Mouse (Mus musculus) heart, postnatal 10 days (tissue): ENCODE data around the gene Sec24c. TPM values are rescaled to one million over a fixed set of nuclear protein-coding genes. Genes with fewer than 3 reads are reported as not detected.
A peak's percentile ranks its signal among the peaks of the same experiment; 100 is the strongest.

Source experiments
- DNase-seq, 2 experiments: peaks; one replicate each; pipeline ENCODE4 v3.0.0; 2021
- intact Hi-C: fragments of 180-260 bp; cut with DNase I; formaldehyde crosslinking; loops from one replicate; pipeline ENCODE4 v1.15.1; 2025
- microRNA-seq, 2 experiments: library from miRNA; unstranded; fragments of <30 nt; microRNA quantifications; one replicate each; pipeline ENCODE4 v1.2.0; 2022
- total RNA-seq, 2 experiments: library from RNA; stranded (reverse); gene quantifications; 2 replicates each; pipeline ENCODE4 v1.2.3; 2021

Gene Sec24c
- total RNA-seq, 2 experiments from 2014 or later = 103 to 105 TPM

DNA sequence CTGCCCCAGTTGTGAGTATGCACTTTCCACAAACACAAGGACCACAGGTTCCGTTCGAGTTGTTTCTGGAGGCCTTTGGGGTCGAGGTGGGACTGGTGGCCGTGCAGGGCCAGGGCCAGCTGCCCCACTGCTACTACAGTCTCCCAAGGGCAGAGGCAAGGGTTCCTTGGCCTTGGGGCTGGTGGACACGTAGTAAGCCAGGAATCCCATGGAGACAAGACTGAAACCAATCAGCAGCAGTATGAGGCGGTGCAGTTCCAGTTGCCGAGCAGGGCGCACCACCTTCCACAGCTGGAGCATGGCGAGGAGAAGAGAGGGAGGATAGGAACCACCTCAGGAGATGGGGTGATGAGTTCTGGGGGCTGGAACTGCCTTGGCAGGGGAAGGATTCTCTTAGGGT, 55.8 kb downstream of the Sec24c start:
- intact Hi-C loops = no loop called here
- no peak for DNase-seq

- intact Hi-C loops = no loop called here
- DNase-seq = no peak
Measured at GRCm38 (mm10) chr14:20730853-20731602, 56.9 kb downstream of the Sec24c start.

GRCm38 (mm10) chr14:20733041-20733951, 59.2 kb downstream of the Sec24c start:
- DNase-seq = no peak
- intact Hi-C loops = no loop called here

DNA sequence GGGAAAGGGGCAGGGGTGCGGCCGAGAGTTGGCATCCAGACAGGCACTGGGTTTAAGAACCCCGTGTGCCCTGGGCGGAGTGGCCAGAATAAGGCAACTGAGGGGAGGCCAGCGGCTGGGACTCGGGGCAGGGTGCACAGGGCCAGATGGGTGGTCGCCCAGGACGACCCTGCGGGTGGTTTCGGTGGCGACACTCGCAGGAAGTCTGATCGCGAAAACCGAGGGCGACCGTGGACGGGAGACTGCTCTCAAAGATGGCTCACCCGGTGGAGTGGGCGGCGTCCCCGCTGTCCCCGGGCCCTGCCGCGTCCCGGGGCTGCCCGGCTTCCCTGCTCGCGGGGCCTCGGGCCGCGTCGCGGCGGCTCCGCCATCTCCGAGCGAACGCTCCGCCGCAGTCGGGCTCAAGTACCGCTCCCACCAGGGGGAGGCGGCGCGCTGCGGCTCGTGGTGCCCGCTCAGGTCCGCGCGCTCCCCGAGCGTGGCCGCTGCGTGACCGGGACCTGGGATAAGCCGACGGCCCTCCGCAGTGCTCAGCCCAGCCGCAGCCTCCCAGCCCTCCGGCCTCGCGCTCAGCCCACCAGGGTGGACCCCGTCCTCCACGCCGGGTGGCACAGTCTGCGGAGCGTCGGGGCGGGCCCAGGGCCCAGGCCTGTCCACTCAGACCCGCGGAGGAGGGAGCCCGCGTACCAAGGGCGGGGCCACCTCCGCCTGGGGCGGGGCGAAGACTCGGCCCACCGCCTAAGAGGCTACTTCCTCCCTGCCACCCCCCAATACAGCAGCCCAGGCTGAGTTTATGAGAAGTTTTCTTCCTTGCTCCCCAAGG, 60.1 kb downstream of the Sec24c start, which contains the start of gene Ndst2:
Ndst2 (minus strand) TSS at position 611 of the 823 bp plus-strand sequence.
- DNase-seq = peak; percentile 91 to 93
- intact Hi-C loops = no loop called here

GRCm38 (mm10) chr14:20735052-20735451, 60.9 kb downstream of the Sec24c start:
- intact Hi-C loops = no loop called here

DNA sequence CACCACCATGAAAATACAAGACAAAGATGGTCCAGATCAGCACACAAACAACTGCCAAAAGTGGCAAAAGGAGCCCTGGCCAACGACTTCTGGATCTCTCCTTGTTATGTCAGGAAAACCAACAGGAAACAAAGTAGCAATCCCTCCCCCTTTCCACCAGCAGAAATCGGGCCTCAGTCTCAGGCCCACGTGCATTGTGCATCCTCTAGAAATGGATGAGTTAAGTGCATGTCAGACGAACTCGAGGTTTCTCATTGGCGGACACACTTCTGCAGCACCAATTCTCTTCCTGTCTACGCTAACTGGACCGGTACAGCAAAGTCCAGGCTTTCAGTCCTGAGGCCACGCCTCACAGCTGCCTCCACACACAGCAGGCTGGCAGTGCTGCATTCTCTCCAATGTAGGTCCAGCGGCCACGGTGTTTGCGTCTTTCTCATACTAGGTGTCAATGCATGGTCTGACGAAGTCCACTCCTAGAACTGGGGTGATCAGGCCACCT, 61.8 kb downstream of the Sec24c start:
- intact Hi-C loops = loop anchor here (2.0 kb wide), 1 partner anchor 63 kb away; no protein-coding TSS in a partner anchor

More at GRCm38 (mm10) chr14:20735052-20735451, 60.9 kb downstream of the Sec24c start:
- DNase-seq = no peak

GRCm38 (mm10) chr14:20737306-20737705, 63.2 kb downstream of the Sec24c start:
- intact Hi-C loops = loop anchor here (2.0 kb wide), 1 partner anchor 61 kb away; no protein-coding TSS in a partner anchor
- DNase-seq = peak; percentile 72 to 81

More for the DNA sequence above, 61.8 kb downstream of the Sec24c start:
- DNase-seq = no peak

DNA sequence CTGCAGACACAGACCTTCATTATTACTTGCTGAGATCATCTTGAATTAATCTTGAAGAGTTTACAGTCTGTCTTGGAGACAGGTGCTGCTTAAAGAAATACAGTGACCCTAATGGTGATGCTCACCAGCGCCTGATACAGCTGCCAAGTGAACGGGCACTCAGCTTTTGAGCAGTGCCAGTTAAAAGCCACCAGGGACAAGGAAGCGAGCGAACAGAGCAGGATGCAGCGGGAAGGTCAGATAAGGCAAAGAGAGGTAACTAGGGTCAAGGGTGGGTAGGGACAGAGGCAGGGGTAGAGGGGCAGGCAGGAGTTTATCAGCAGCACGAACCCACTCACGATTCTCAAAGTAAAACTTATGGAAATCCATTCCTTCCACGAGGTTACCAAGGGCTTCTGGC, 64.4 kb downstream of the Sec24c start:
- intact Hi-C loops = no loop called here

DNA sequence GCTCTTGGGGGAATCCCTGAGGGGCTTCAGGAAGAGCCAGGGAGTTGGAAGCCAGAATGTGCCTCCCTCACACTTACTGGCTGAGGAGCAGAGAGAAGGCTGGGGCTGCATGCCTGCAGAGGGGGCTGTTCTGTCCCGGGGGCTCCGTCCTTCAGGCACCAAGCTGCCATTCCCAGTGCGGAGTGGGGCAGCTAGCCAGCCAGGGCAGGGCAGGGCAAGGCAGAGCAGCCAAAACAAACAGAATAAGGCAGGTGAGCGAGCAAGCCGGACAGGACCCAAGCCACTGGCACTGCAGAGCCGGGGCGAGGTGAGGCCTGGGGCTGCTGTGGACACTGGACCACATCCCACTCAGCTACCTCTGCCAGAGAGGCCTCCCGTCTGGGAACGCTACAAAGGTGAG, 67.2 kb downstream of the Sec24c start:
- no peak for DNase-seq
- intact Hi-C loops = no loop called here

More for the DNA sequence above, 64.4 kb downstream of the Sec24c start:
- no peak for DNase-seq

DNA sequence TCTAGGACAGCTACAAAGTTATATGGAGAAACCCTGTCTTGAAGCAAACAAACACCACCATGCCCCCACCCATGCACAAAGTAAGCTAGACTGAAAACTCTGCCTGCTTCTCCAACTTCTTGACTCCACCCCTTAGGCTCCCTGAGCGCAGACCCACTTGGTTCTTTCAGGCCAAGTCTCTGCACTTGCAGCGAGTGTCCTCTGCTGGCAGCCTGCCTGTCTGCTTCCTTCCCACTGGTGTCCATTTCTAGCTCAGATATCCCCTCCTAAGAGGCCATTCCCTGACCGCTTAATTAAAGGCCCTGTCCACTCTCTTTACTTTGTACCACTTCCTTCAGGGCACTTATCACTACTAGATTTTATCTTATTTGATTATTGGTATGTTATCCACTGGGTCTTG, 69.5 kb downstream of the Sec24c start:
- intact Hi-C loops = no loop called here
- DNase-seq = no peak

Small RNA genes within 50 kb of the gene (microRNA-seq; reads per million reads assigned to microRNA genes)
- 0.35 to 0.71 reads per million in 2 experiments for gene Mir6946

Other genes starting within 250 kb of the Sec24c start
- under 1 TPM in 1 of 2 experiments, not detected in 1; 0.77 TPM for gene Cfap70, start 222.1 kb upstream of the Sec24c start, total RNA-seq
- 10 to 100 TPM; 61.5 to 66.1 TPM for gene Anxa7, start 194.2 kb upstream of the Sec24c start, total RNA-seq
- gene Mss51, start 177.4 kb upstream of the Sec24c start, total RNA-seq = under 1 TPM; 0.60 to 0.69 TPM
- 10 to 100 TPM; 67.4 to 70.1 TPM for gene Ppp3cb, start 127.7 kb upstream of the Sec24c start, total RNA-seq
- 10 to 100 TPM; 12.9 to 14.0 TPM for gene Usp54, start 33.2 kb upstream of the Sec24c start, total RNA-seq
- 1 to 10 TPM; 1.1 to 2.1 TPM for gene Myoz1, start 17.8 kb upstream of the Sec24c start, total RNA-seq
- 100 to 1,000 TPM; 164 to 213 TPM for gene Synpo2l, start 6.0 kb upstream of the Sec24c start, total RNA-seq
- 10 to 100 TPM; 11.1 to 11.6 TPM for gene Fut11, start 20.7 kb downstream of the Sec24c start, total RNA-seq
- 10 to 100 TPM; 83.7 to 91.9 TPM for gene Chchd1, start 28.7 kb downstream of the Sec24c start, total RNA-seq
- 10 to 100 TPM; 68.7 to 71.7 TPM for gene Zswim8, start 33.2 kb downstream of the Sec24c start, total RNA-seq
- gene Ndst2, start 60.3 kb downstream of the Sec24c start, total RNA-seq = 10 to 100 TPM; 15.5 to 18.3 TPM
- gene Camk2g, start 119.8 kb downstream of the Sec24c start, total RNA-seq = 10 to 100 TPM; 48.5 to 59.8 TPM
- gene Plau, start 162.4 kb downstream of the Sec24c start, total RNA-seq = 1 to 10 TPM; 8.0 to 8.7 TPM